Mouse (Mus musculus): ENCODE measurements around the gene Mn1. TPM values are rescaled to one million over a fixed set of nuclear protein-coding genes. Genes with fewer than 3 reads are reported as not detected.

Gene Mn1
- total RNA-seq (2015) (0.05 and 0.59 TPM in 2 replicates), total RNA-seq (2017) (0.04 and 0.51 TPM in 2 replicates)

DNA sequence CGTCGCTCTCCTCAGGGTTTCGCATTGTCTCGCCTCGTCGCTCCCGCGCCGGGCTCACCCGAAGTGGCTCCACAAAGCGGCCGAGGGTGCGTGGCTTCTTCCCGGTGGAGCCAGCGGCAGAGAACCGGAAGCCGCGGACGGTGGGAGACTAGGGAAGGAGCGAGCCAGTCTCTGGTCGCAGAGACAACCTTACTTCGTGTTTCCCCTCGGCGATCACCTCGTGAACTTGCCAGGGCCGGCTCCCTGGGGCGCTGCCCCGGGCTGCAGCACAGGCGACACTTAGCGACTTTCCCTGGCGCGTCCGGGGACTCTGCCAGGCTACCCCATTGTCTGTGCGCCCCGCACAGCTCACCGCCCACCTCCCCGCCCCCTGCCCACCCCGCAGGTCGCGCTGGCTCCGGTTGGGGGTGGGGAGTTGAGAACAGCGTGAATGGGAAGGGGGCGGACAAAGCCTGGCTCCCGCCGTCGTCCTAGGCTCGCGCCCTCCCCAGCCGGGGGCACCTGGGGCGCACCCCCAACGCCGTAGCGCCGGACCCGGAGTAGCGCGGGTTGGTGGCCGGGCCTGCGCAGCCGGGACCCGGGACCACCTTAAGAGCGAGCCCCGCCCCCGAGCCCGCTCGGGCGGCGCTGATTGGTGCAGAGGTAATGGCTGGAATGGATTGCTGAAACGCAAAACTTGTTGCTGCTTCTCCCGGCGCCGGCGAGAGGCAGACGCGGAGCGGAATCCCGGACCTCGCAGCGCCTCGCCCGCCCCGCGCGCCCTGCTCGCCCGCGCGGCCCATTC lies at the start of gene Mn1:
Mn1 (plus strand) TSS at position 772 of the 784 bp plus-strand sequence.
- peak; percentile 53 for ATAC-seq (replicated peaks; ENCODE audit: poor library complexity)

- no peak for ATAC-seq (replicated peaks; ENCODE audit: poor library complexity)
These were observed 49.1 kb upstream of the Mn1 start for GRCm38 (mm10) chr5:111367937-111368517.

DNA sequence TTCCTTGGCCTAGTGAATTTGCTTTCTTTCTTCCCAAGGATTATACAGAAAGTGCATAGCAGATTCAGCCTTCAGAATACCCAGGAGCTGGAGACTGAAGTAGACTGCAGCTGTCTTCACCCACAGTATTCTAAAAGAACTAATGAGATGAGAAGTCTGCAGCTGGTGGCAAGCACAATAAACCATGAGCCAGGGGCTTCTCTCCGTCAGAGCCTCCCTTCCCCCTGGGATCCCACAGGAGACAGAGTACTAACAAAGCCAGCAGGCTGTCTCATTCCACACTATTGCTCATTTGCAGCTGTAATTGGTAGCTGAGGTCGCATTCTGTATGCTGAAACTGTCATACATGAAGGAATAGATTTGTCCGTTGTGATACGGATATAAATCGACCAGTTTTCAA lies 48.6 kb upstream of the Mn1 start:
- no peak for ATAC-seq (replicated peaks; ENCODE audit: poor library complexity)

- no peak for ATAC-seq (replicated peaks; ENCODE audit: poor library complexity)
These were observed 41.5 kb upstream of the Mn1 start for GRCm38 (mm10) chr5:111375616-111376015.

GRCm38 (mm10) chr5:111376276-111377020 lies 40.7 kb upstream of the Mn1 start:
- no peak for ATAC-seq (replicated peaks; ENCODE audit: poor library complexity)

- ATAC-seq (replicated peaks; ENCODE audit: poor library complexity), result no peak
These were observed 38.8 kb upstream of the Mn1 start for GRCm38 (mm10) chr5:111378126-111378993.

GRCm38 (mm10) chr5:111383335-111383734 lies 33.8 kb upstream of the Mn1 start:
- no peak for ATAC-seq (replicated peaks; ENCODE audit: poor library complexity)

DNA sequence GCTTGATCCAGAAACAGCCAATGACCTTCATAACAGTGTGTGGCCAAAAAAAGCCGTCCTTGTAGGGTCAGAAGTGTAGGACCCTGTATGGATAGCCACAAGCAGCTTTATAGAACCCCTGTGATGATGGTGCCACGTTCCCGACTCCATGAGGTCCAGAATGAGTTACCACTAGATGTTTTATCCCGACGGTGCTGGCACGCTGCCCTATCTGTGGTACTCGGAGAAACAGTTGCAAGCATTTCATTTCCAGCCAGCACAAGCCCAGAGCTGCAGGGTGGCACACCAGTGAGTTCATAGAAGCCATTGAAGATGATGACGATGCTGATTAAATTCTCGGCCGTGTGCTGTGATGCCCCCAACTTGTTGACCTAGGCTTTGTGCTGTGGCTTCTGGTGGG lies 26.3 kb upstream of the Mn1 start:
- ATAC-seq (replicated peaks; ENCODE audit: poor library complexity), result no peak

DNA sequence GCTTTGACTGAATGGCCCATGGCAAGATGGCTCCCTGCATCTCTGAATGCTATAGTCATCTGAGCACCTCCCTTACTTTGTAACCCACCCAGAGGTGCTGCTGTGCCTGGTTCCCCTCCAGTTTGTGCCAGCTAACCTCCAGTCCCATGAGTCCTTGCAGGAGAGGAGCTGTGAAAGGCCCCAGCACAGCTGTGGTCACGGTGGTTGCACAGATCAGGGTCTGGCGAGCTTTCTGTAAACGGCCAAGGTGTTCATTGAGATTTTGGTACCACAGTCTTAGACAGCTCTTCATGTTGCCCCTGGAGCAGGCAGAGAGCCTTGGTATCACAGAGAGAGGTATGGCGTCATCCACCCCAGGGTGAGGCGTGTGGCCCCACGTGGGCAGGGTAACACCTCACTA lies 25.7 kb upstream of the Mn1 start:
- ATAC-seq (replicated peaks; ENCODE audit: poor library complexity), result no peak

DNA sequence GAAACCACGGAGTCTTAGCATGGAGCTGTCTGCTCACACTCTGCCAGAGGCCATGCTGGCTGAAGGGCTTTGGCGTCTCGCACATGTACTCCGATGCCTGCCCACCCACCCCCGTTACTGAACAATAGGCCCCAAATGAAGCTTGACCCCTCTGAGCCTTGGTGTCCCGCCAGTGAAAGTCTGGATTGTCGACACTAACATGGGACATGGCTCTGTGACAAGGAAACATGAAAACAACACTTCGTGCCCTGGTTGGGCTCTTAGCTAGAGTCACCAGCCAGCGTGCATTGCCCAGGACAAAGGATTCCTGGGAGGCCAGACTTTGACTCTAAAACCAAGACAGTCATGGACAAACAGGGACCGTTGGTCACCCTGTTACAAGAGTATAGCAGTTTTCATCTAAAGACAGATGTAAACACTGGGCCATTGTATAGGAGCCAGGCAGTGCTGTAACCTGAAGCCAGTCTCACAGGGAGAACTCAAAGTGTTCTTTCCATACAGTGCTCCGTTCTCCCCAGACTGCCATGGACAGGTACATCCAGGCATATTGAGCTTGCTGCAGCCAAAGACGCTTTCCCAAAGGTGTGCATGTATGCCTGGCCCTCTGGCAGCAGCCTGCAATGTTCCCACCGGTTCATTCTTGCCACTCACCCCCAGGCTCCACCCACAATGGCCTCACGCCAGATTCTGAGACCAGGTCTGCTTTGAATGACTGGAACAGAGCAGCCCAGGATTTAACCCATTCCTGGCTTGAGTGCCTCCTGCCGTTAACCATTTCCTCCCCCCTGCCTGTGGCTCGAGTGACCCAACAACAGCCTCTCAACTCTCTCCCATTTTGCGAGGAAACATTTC lies 23.6 kb upstream of the Mn1 start:
- ATAC-seq (replicated peaks; ENCODE audit: poor library complexity), result peak; percentile 24; the same call in 1 of the 2 replicates

DNA sequence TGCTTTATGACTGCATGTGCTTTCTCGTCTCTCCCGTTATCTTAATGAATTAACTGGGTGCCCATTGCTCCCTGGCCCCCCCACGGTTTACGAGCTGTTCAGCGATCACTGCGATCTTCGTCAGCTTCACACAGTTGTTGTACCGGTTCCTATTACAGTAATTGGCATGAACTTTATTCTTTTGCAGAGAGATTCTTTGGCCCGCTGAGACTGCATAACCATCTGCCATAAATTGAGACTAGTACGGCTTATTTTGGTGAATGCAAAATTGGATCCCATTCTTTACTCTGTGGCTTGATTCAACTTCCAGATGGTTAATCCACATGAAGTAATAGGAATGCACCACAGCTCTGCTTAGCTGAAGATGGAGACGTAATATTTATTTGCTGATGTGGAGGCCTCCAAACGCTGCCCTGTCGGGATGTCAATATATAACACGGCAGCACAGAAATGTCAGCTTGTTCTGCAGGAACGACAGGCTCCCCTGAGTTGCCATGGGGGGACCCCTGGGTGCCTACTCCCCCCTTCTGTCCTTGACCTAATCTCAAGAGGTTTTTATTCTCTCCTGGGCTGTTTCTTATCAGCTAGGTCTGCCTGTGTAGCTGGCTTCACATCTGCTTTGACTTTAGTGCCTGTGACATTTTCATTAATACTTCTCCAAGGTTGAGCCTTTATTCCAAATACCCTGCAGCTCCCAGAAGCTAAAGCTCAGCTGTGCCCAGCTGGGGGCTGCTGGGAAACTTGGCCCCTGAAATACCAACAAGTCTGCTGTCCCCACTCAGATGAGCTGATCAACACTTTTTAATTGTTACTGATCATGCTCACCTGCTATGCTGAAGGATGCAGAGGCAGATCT lies 22.7 kb upstream of the Mn1 start:
- ATAC-seq (replicated peaks; ENCODE audit: poor library complexity), result no peak

DNA sequence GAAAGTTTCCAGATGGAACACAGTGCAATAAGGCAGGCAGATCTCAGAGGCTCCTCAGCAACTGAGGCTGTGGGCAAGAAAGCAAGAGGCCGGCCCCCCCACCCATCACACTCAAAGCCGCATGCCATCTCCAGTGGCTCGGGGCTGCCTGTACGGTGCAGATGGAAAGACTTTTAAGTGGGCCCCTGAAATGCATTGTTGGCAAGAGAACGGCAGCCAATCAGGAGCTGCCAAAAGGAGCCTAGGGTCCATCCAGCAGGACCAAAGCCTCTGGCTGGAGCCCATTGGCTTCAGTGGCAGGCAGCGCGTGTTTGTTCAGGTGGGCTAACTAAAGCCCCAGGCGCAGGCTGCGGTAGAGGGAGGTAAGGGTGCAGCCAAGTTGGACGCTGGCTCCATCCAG lies 21.4 kb upstream of the Mn1 start:
- no peak for ATAC-seq (replicated peaks; ENCODE audit: poor library complexity)

DNA sequence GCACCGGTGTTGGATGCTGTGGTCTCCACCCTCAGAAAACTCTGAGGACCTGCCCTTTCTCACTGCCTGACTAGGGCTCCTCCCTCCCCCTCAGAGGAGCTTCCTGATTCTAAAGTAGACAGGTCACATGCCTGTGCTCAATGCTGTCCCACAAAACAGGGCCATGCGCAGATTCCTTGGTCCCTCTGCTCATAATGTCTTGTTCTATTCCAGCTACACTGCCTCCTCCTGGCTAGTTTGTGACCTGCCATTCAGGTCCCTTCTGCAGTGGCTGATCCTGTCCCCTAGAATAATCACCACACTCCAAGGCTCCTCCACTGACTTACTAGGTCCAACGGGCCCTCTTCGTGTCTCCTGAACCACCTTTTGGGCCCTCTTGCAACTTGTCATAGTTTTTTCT lies 21.0 kb upstream of the Mn1 start:
- no peak for ATAC-seq (replicated peaks; ENCODE audit: poor library complexity)

DNA sequence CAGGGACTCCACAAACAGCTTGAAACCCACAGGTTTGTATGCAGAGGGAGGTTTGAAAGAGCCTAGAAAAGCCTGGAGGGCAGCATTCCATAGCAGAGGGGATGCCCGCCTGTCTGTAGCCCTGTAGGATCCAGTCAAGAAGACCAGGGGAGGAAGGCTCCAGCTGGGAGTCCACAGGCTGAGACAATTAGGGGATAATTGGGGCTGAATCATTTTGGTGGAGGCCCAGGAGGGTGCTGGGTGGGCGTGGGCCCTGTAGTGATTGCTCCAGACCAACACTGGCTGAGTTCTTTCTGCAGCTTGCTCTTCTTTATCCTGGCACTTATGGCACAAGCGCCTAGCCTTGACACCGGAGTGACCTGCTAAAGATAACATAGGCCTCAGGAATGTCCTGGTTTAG lies 18.7 kb upstream of the Mn1 start:
- ATAC-seq (replicated peaks; ENCODE audit: poor library complexity), result no peak

DNA sequence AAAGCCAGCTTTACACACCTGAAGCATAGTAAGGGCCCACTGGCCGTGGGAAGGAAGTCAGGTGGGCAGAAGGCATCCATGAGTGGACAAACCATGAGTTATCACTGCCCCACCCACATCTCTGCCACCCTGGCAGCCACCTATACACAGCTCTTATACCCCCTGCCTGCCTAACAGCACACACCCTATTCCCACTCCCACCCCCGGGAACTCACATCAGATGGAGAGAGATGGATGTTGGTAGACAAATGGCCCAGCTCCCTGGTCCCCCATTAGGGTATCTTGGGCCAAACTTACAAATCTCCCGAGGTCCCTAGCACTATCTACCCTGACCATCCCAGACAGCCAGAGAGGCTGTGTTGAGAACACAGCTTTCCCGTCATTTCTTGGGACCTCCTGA lies 17.9 kb upstream of the Mn1 start:
- no peak for ATAC-seq (replicated peaks; ENCODE audit: poor library complexity)

DNA sequence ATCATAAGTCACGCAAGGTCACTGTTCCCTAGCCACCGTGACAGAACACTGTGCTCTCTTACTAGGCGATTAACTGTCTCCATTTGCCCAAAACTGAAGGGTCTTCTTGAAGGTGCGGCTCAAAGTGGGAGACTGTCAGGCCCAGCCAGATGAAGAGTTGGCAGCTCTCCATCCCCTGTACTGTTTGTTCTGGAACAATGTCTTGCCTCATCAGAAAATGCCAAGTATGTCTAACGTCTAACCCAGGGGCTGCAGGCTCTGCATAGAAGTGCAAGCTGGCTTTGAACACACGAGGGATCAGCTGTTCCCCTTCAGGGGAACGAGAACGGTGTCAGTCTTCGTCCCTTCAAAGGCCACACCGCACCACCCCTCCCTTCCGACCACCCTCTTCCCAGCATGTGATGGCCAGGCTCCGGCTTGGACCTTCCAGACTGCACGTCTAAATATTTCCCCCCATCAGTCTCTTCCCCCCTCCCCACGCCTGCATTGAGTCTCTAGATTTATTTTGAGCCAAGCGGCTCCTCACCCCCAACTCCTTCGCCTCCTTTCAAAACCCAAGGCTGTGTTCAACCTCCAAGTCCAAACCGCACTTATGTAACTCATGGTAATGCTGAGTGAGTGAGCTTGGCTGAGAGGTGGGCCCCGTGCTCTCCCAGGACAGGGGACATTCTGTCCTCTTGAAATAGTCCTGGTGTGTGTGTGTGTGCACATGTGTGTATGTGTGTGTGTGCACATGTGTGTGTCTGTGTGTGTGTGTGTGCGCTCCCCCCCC lies 15.1 kb upstream of the Mn1 start:
- no peak for ATAC-seq (replicated peaks; ENCODE audit: poor library complexity)

GRCm38 (mm10) chr5:111402651-111402996 lies 14.5 kb upstream of the Mn1 start:
- ATAC-seq (replicated peaks; ENCODE audit: poor library complexity), result no peak

GRCm38 (mm10) chr5:111404721-111405120 lies 12.4 kb upstream of the Mn1 start:
- no peak for ATAC-seq (replicated peaks; ENCODE audit: poor library complexity)

Data from megakaryocyte progenitor cell, adult 5-6 weeks (primary cell).